In the genomic region with DNA sequence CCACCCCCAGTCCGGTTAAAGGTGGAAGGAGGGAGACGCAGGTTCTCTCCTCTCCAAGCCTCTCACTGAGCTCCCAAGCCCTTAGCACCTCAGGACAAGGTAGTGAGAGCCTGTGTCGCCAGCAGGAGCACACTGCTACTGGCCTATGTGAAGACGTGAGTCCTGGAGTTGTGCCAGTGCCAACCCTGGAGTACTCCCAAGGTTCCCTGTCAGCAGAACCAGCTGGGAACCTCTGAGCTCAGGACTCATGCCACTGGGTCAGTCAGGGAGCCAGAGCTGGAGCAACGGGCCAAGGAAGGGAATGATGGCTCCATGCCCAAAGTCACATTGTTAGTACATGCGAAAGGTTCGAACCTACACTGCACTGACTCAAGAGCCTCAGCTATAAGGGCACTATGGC, we compare ENCODE assay signal across 15 mouse cellular contexts. TPM values are rescaled to one million over a fixed set of nuclear protein-coding genes. Genes with fewer than 3 reads are reported as not detected.
DNase-seq lines count a peak whose midpoint lies in the region; ATAC-seq and TF ChIP-seq lines count a peak whose summit lies in the region.
"Had no signal": no experiment of that assay in that cellular context is flagged by ENCODE, and none has a peak within 500 bp of the region (broad histone marks: within the 10 kb centered on the region; RNA-seq: fewer than 3 reads in every experiment).

No protein-coding gene starts in this region.

- no peak for ATAC-seq in heart, embryonic 11.5 days (replicated peaks; ENCODE audit: insufficient number of reproducible peaks, low FRiP score, low TSS enrichment)
- no peak for ATAC-seq in midbrain, embryonic 11.5 days (ENCODE audit: low FRiP score)
- no peak for ATAC-seq in stomach, postnatal 0 days (ENCODE audit: low FRiP score, low TSS enrichment)
- ATAC-seq: intestine, embryonic 16.5 days; midbrain, embryonic 15.5 days had no signal

- H3K36me3 ChIP-seq in heart, embryonic 11.5 days (ENCODE audit: control insufficient read depth, insufficient read depth, low read length) = peaks cover 5% of the 10 kb centered on the region; the same call in 1 of the 2 replicates
- peaks cover 8% of the 10 kb centered on the region; the same call in 1 of the 2 replicates for H3K36me3 ChIP-seq in midbrain, embryonic 11.5 days (ENCODE audit: control insufficient read depth, insufficient read depth, low read length)
- H3K36me3 ChIP-seq in midbrain, embryonic 10.5 days = peaks cover 58% of the 10 kb centered on the region
- H3K36me3 ChIP-seq in stomach, postnatal 0 days (ENCODE audit: control insufficient read depth, insufficient read depth, low read length) = no peaks in the 10 kb centered on the region

- no peak overlapping the region for H3K4me3 ChIP-seq in heart, embryonic 11.5 days (ENCODE audit: low read depth, low read length)
- H3K4me3 ChIP-seq in midbrain, embryonic 11.5 days (ENCODE audit: low read depth, low read length) = no peak overlapping the region
- H3K4me3 ChIP-seq in midbrain, embryonic 10.5 days = no peak overlapping the region
- H3K4me3 ChIP-seq in stomach, postnatal 0 days (ENCODE audit: low read depth, low read length) = no peak overlapping the region
- H3K4me3 ChIP-seq: embryonic facial prominence, embryonic 10.5 days; heart, embryonic 15.5 days; midbrain, embryonic 15.5 days; neural tube, embryonic 15.5 days had no signal

- H3K4me2 ChIP-seq in heart, embryonic 11.5 days = no peak overlapping the region
- H3K4me2 ChIP-seq in midbrain, embryonic 11.5 days = no peak overlapping the region
- H3K4me2 ChIP-seq in stomach, postnatal 0 days (replicated peaks; ENCODE audit: low read depth) = no peak overlapping the region
- H3K4me2 ChIP-seq: heart, embryonic 15.5 days; midbrain, embryonic 15.5 days; neural tube, embryonic 15.5 days had no signal

- H3K27ac ChIP-seq in heart, embryonic 11.5 days (ENCODE audit: low read depth, low read length) = no peak overlapping the region
- no peak overlapping the region for H3K27ac ChIP-seq in midbrain, embryonic 11.5 days (ENCODE audit: low read depth, low read length)
- H3K27ac ChIP-seq in midbrain, embryonic 10.5 days (replicated peaks) = no peak overlapping the region
- no peak overlapping the region for H3K27ac ChIP-seq in stomach, postnatal 0 days (replicated peaks)
- H3K27ac ChIP-seq: embryonic facial prominence, embryonic 10.5 days; heart, embryonic 15.5 days; midbrain, embryonic 15.5 days; neural tube, embryonic 15.5 days had no signal

- H3K4me1 ChIP-seq in heart, embryonic 11.5 days (ENCODE audit: control insufficient read depth, insufficient read depth, low read length) = peaks cover 8% of the 10 kb centered on the region
- H3K4me1 ChIP-seq in midbrain, embryonic 11.5 days (ENCODE audit: control insufficient read depth, insufficient read depth, low read length) = no peaks in the 10 kb centered on the region
- no peaks in the 10 kb centered on the region for H3K4me1 ChIP-seq in midbrain, embryonic 10.5 days
- H3K4me1 ChIP-seq in stomach, postnatal 0 days (replicated peaks; ENCODE audit: control insufficient read depth, insufficient read depth) = no peaks in the 10 kb centered on the region
- H3K4me1 ChIP-seq: midbrain, embryonic 15.5 days; neural tube, embryonic 15.5 days had no signal

- 91% methylated on average over 7 of the region's 7 CpGs for WGBS in heart, embryonic 11.5 days (ENCODE audit: insufficient replicate concordance)
- WGBS in midbrain, embryonic 11.5 days = 90% methylated on average over 7 of the region's 7 CpGs
- 91% methylated on average over 7 of the region's 7 CpGs for WGBS in midbrain, embryonic 10.5 days
- WGBS in stomach, postnatal 0 days = 88% methylated on average over 7 of the region's 7 CpGs

- H3K27me3 ChIP-seq in heart, embryonic 11.5 days (ENCODE audit: control insufficient read depth, insufficient read depth, low read length) = no peaks in the 10 kb centered on the region
- no peaks in the 10 kb centered on the region for H3K27me3 ChIP-seq in midbrain, embryonic 11.5 days (ENCODE audit: control insufficient read depth, insufficient read depth, low read length)
- H3K27me3 ChIP-seq in midbrain, embryonic 10.5 days (ENCODE audit: low read depth, poor library complexity, severe bottlenecking) = no peaks in the 10 kb centered on the region
- H3K27me3 ChIP-seq in stomach, postnatal 0 days (ENCODE audit: control insufficient read depth, insufficient read depth, low read length) = no peaks in the 10 kb centered on the region
- H3K27me3 ChIP-seq: heart, embryonic 15.5 days; midbrain, embryonic 15.5 days; neural tube, embryonic 15.5 days had no signal

- TF ChIP-seq EP300 in stomach, postnatal 0 days (optimal IDR thresholded peaks at IDR 0.05) = no peak

- no peak overlapping the region for H3K9ac ChIP-seq in heart, embryonic 11.5 days (ENCODE audit: low read depth, low read length)
- H3K9ac ChIP-seq in midbrain, embryonic 11.5 days (ENCODE audit: low read length) = no peak overlapping the region
- no peak overlapping the region for H3K9ac ChIP-seq in stomach, postnatal 0 days (ENCODE audit: low read length)
- H3K9ac ChIP-seq: heart, embryonic 15.5 days; midbrain, embryonic 15.5 days; neural tube, embryonic 15.5 days had no signal

- no peaks in the 10 kb centered on the region for H3K9me3 ChIP-seq in heart, embryonic 11.5 days (replicated peaks; ENCODE audit: control insufficient read depth, low read length)
- H3K9me3 ChIP-seq in midbrain, embryonic 11.5 days (ENCODE audit: control insufficient read depth, low read length) = no peaks in the 10 kb centered on the region
- peaks cover 4% of the 10 kb centered on the region; the same call in 1 of the 2 replicates for H3K9me3 ChIP-seq in midbrain, embryonic 10.5 days (replicated peaks)
- H3K9me3 ChIP-seq in stomach, postnatal 0 days (ENCODE audit: control insufficient read depth, low read length) = no peaks in the 10 kb centered on the region
- H3K9me3 ChIP-seq: embryonic facial prominence, embryonic 10.5 days; heart, embryonic 15.5 days; midbrain, embryonic 15.5 days; neural tube, embryonic 15.5 days had no signal

- no peak for TF ChIP-seq CTCF in stomach, postnatal 0 days (IDR thresholded peaks at IDR 0.05; ENCODE audit: low read depth)

- DNase-seq in heart, adult 11 months = peak; percentile 96
- DNase-seq in midbrain, embryonic 11.5 days (ENCODE audit: low spot score, missing footprints) = peak; percentile 81
- no peak for DNase-seq in midbrain, embryonic 10.5 days (ENCODE audit: low spot score)
- DNase-seq in cerebellum, postnatal 36 days = peak; percentile 82 to 85
- no peak for DNase-seq in urinary bladder, adult 2 months (ENCODE audit: low spot score)
- DNase-seq in layer of hippocampus, adult 18-20 months (ENCODE audit: low spot score in 2 of 2) = no peak
- no peak for DNase-seq in stomach, postnatal 0 days (ENCODE audit: low spot score)
- DNase-seq: spleen, adult 18-20 months; thymus, postnatal 25 days had no signal

RNA-seq across cellular contexts. Expression of a gene that starts 22.5 kb away (rescaled TPM):
- 8.7 and 14.0 TPM in 2 replicates for polyA plus RNA-seq in heart, embryonic 11.5 days (2014; fragmentation: Nextera tagmentation; extraction: Ambion mirVana)
- 18.5 and 18.6 TPM in 2 replicates for polyA plus RNA-seq in midbrain, embryonic 11.5 days (2014; fragmentation: Nextera tagmentation; extraction: Ambion mirVana)
- 24.3 and 29.5 TPM in 2 replicates for polyA plus RNA-seq in midbrain, embryonic 10.5 days (2016; fragmentation: Nextera tagmentation; extraction: Ambion mirVana)
- polyA plus RNA-seq in urinary bladder, adult 2 months (2012; rRNA removed) = 29.4 and 29.8 TPM in 2 replicates
- 100 to 1,000 TPM in 1 of 2 experiments, 10 to 100 TPM in 1; 94.9 to 103 TPM for total RNA-seq in layer of hippocampus, adult 18-20 months (2021)
- polyA plus RNA-seq in stomach, postnatal 0 days (2015; fragmentation: Nextera tagmentation; extraction: Ambion mirVana) = 16.3 and 16.6 TPM in 2 replicates

RNA-seq across cellular contexts. Expression of a gene that starts 49.3 kb away (rescaled TPM):
- polyA plus RNA-seq in heart, embryonic 11.5 days (2014; fragmentation: Nextera tagmentation; extraction: Ambion mirVana) = 13.1 and 13.8 TPM in 2 replicates
- 6.8 and 7.7 TPM in 2 replicates for polyA plus RNA-seq in midbrain, embryonic 11.5 days (2014; fragmentation: Nextera tagmentation; extraction: Ambion mirVana)
- polyA plus RNA-seq in midbrain, embryonic 10.5 days (2016; fragmentation: Nextera tagmentation; extraction: Ambion mirVana) = 3.5 and 9.6 TPM in 2 replicates
- 42.4 and 44.3 TPM in 2 replicates for polyA plus RNA-seq in urinary bladder, adult 2 months (2012; rRNA removed)
- total RNA-seq in layer of hippocampus, adult 18-20 months (2021) = 10 to 100 TPM; 12.6 to 15.0 TPM
- 22.8 and 24.7 TPM in 2 replicates for polyA plus RNA-seq in stomach, postnatal 0 days (2015; fragmentation: Nextera tagmentation; extraction: Ambion mirVana)

Comparison
In these comparisons a context has a peak if more than half of its experiments do, and no peak if none do; other contexts are left out.
1. DNase-seq: peak in heart, adult 11 months (single experiment), midbrain, embryonic 11.5 days (single experiment) and cerebellum, postnatal 36 days (2 of 2); none in midbrain, embryonic 10.5 days (single experiment), urinary bladder, adult 2 months (single experiment), layer of hippocampus, adult 18-20 months (0 of 2) and stomach, postnatal 0 days (single experiment).